Mouse (Mus musculus) gastrocnemius, postnatal 25 days (tissue): ENCODE measurements at regions not wholly inside any gene's neighbourhood (a gene's known extent, or its start where the extent isn't known, plus 50 kb on each side); places are given as distances from the start of the nearest gene placed in this dataset.

Experiments
- DNase-seq: peaks from one replicate; pipeline ENCODE4 v3.0.0; 2022

- DNase-seq: no peak
Observed at GRCm38 (mm10) chr11:12112646-12113353, 74.3 kb upstream of the Grb10 start.

DNA sequence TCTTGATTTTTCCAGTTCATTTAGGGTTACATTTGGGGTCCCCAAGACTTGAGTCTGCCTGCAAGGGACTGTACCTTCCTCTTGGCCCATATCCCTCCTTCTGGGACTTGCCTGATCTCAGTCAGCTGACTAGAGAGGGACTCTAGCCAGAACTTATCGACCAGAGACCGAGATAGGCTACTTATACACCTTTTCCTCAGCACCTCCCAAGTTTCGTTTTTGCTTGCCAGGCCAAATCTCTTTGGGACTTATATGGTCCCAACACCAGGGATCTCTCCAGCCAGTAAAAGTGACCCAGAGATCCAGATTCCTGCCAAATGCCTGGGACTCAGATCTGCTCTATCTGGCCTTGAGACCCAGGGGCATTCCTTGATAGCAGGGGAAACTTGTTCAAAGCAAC lies 69.2 kb upstream of the Grb10 start:
- DNase-seq: no peak

- peak; percentile 44 for DNase-seq
Observed at GRCm38 (mm10) chr11:12090961-12091360, 52.5 kb upstream of the Grb10 start.

- no peak for DNase-seq
Observed at GRCm38 (mm10) chr11:12089788-12090365, 51.4 kb upstream of the Grb10 start.
